Mouse (Mus musculus) megakaryocyte, embryonic 14.5 days (primary cell): ENCODE measurements at regions not wholly inside any gene's neighbourhood (a gene's known extent, or its start where the extent isn't known, plus 50 kb on each side); places are given as distances from the start of the nearest gene placed in this dataset.

Experiments
- FLI1 ChIP-seq: IDR thresholded peaks from 2 replicates; pipeline ENCODE4 v1.6.1; 2012; ENCODE audit warnings: low read length, inconsistent platforms, mixed read lengths
- GATA1 ChIP-seq: IDR thresholded peaks from 3 replicates; pipeline ENCODE4 v1.6.1; 2012; ENCODE audit warnings: mixed read lengths, low read length, inconsistent platforms, borderline replicate concordance

DNA sequence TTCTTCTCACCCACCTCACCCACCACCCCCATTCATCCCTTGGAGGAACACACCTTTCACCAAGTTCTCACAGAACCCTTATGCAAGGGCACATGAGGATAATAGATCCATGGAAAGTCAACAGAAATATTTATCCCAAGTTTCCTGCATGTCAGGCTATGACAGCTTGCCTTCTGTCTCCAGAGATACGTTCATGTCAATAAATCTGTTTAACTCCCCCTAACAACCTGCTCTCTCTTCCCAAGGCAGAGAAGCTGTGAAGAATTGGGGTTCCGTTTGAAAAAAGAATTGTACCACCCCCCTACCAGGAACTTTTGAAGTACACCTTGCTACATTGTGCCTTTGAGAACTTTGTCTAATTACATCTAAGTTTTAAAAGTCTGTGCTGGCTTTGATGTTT is 331.6 kb downstream of the Lpin1 start:
- TF ChIP-seq GATA1 (no peak), FLI1 (no peak)
